Mouse (Mus musculus): ENCODE measurements at regions not wholly inside any gene's neighbourhood (a gene's known extent, or its start where the extent isn't known, plus 50 kb on each side); places are given as distances from the start of the nearest gene placed in this dataset.

- DNase-seq (ENCODE audit: low spot score in 2 of 2) = no peak
Observed at GRCm38 (mm10) chr11:44331774-44332129, 68.1 kb upstream of the Il12b start.

- DNase-seq (ENCODE audit: low spot score in 2 of 2) = no peak
Observed at GRCm38 (mm10) chr11:44340531-44340930, 59.3 kb upstream of the Il12b start.

- no peak for DNase-seq (ENCODE audit: low spot score in 2 of 2)
Observed at GRCm38 (mm10) chr11:44348308-44348707, 51.6 kb upstream of the Il12b start.

GRCm38 (mm10) chr11:44349546-44349945, 50.3 kb upstream of the Il12b start:
- DNase-seq (ENCODE audit: low spot score in 2 of 2) = no peak
